Mouse (Mus musculus) lung, adult 2 months (tissue): ENCODE data around the gene Gpr107. TPM values are rescaled to one million over a fixed set of nuclear protein-coding genes. Genes with fewer than 3 reads are reported as not detected.
A peak's percentile ranks its signal among the peaks of the same experiment; 100 is the strongest.

Source experiments
- DNase-seq: peaks from one replicate; pipeline ENCODE4 v3.0.0; 2022
- H3K4me1 ChIP-seq: fragments of 200-500 bp; 2 replicates; pipeline ENCODE4 v1.6.1; 2011; ENCODE audit warnings: low read length; ENCODE audit not compliant: control insufficient read depth, insufficient read depth
- H3K4me3 ChIP-seq: fragments of 200-500 bp; replicated peaks from 2 replicates; pipeline ENCODE3; 2011; ENCODE audit warnings: low read depth, mild to moderate bottlenecking, control low read depth, low read length; ENCODE audit errors: extremely low read depth
- CTCF ChIP-seq: fragments of 200-500 bp; IDR thresholded peaks from 2 replicates; pipeline ENCODE4 v1.5.1; 2011; ENCODE audit warnings: mild to moderate bottlenecking, low read length, control low read depth; ENCODE audit not compliant: insufficient read depth
- POLR2A ChIP-seq: fragments of 200-500 bp; IDR thresholded peaks from 2 replicates; pipeline ENCODE4 v1.6.1; 2011; ENCODE audit warnings: low read depth, mild to moderate bottlenecking, control low read depth, low read length, borderline replicate concordance; ENCODE audit errors: extremely low read depth
- WGBS: fragments of 180-500 bp; shearing (Covaris S2); methylation state at CpG from one replicate; pipeline ENCODE4 v1.1.7; 2018; 5-methylcytosine and 5-hydroxymethylcytosine counted together
- polyA plus RNA-seq: library from polyadenylated mRNA; depleted of rRNA; stranded (reverse); fragments of >200 nt; gene quantifications from 2 replicates; pipeline ENCODE4 v1.2.3, GENCODE M21; 2012; rRNA removed

Gene Gpr107
- 20.8 and 24.4 TPM in 2 replicates for polyA plus RNA-seq

DNA sequence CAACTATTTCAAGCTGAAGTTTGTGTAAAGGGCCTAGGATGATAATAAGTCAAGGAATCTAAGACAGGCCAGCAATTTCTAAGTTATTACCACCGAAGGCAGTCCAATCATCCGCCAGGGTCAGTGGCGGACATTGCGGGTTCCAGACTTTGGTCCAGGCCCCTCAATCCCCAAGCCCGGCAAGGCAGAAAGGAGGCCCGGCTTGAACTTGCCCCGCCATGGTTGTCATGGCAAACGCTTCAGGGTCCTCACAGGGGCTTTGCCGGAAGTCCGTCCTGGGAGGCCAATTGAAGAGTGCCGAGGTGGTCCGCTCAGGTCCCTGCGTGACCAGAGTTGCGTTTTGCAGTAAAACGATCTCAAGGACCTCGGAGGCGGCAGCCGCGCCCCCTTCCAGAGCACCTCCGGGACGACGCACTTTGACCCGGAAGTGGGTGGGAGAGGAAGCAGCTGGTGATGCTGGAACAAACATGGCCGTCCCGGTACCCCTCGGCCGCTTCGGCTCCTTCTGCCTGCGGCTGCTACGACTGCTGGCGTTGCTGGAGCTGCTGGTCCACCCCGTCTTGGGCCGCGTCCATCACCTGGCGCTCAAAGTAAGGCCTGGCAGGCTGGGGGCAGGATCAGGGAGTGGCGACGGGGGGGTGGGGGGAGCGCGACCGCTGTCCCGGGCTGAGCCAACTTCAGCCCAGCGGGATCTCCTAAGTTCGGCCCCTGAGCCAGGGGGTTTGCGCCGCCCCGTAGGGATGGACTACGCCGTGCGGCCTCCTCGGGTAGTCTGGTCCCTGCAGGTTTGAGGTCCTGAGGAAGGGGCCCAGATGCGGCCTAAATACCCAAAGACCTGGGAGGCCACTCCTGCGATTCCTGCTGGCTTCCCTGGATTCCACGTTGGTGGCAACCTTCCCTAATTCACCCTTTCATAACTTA lies at the start of gene Gpr107:
Gene Gpr107 (plus strand): TSS at position 425 of the 921 bp plus-strand sequence.
- WGBS = under 1% methylated on average over 53 of the region's 53 CpGs
- peak; percentile 85 for DNase-seq
- Histone ChIP-seq H3K4me3 (peak within 1 kb of the TSS; percentile 81), H3K4me1 (no peaks in the 10 kb centered on the region)
- peak; percentile 85; the same call in 1 of the 2 replicates for TF ChIP-seq POLR2A
- TF ChIP-seq CTCF = no peak

DNA sequence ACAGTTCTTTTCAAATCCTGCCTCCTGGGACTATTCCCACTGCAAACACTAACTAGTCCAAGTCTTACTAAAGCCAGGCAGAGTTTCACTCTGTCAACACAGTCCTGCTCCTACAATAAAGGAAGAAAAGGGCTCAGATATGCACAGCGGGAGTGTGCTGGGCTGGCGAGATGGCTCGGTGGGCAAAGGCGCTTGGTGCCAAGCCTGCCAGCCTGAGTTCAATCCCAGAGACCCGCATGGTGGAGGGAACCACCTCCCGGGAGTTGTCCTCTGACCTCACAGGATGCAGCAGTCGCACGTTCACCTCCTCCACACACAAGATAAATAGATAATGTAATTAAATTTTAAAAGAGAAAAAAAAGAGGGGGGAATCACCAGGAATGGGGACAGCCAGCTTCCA lies 48.8 kb upstream of the Gpr107 start:
- no peak for DNase-seq
- WGBS = 70% methylated on average over 8 of the region's 8 CpGs
- H3K4me1 ChIP-seq = peaks cover 17% of the 10 kb centered on the region
- H3K4me3 ChIP-seq = no peak overlapping the region
- TF ChIP-seq CTCF (no peak), POLR2A (no peak)

DNA sequence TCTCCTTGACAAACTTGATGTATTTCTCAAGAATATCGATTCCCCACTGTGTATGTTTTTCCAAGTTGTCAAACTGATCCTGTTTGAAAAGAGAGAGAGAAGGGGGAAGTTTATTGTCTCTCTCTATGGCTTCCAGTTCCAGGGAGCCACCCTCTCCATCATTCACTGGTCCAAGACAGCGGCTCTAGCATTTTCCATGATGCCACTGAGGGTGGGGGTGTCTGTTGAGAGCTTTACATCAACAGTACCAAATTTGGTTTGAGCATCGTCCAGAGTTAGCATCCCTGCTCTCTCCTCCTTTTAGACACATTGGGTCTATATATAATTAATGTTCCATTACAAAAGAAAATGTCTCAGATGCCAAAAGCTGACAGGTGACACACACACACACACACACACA lies 46.8 kb upstream of the Gpr107 start:
- TF ChIP-seq CTCF (no peak), POLR2A (no peak)
- Histone ChIP-seq H3K4me1 (peaks cover 18% of the 10 kb centered on the region), H3K4me3 (no peak overlapping the region)
- 47% methylated on average over 3 of the region's 3 CpGs for WGBS
- DNase-seq = no peak

DNA sequence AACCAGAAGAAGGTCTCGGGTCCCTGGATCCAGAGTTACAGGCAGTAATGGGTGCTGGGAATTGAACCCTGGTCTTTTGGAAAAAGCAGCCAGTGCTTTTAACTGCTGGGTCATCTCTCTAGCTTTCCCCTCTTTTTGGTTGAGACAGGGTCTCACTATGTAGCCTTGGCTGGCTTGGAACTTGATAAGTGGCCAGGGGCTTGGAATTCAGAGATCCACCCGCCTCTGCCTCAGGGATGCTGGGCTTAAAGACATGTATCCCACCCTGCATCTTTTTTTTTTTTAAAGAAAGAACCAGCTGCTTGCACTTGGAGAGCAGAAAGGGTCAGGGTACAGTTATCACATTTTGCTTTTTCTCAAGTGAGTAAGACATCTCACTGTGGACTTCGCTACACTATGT lies 46.1 kb upstream of the Gpr107 start:
- WGBS = 92% methylated on average over 3 of the region's 3 CpGs
- TF ChIP-seq POLR2A (no peak), CTCF (no peak)
- H3K4me1 ChIP-seq = peaks cover 18% of the 10 kb centered on the region
- no peak overlapping the region for H3K4me3 ChIP-seq
- DNase-seq = no peak

DNA sequence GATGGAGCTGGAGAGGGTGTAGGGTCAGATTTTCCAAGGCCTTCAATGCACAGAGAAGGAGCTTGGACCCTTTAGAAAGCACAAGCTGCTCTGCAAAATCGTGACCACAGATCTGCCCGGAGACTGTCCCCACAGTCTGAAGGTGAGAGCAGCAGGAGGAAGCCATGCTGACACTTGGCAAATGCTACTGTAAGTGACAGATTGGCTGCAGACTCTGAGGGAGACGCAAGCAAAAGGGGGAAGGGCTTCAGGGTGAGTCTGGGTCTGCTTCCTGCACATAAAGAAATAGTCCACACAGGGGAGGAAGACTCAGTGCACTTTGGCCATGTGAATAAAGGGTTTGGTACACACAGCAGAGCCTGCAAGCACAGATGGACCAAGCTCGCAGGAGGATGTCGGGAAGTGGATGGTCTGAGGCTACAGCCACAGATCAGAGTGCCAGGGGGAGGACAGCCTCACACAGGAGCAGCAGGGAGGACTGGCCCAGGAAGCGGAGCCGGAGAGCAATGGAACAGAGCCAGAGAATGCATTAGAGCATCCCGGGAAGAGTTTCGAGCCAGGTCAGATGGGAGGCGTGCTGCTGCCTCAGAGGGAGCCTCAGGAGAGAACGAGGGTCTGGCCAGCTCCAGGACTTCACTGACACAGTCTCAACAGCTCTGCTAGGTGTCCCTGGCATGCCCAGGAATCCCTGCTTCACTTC lies 45.3 kb upstream of the Gpr107 start:
- no peak for DNase-seq
- 27% methylated on average over 11 of the region's 11 CpGs for WGBS
- Histone ChIP-seq H3K4me1 (peaks cover 16% of the 10 kb centered on the region), H3K4me3 (no peak overlapping the region)
- TF ChIP-seq CTCF (no peak), POLR2A (no peak)

DNA sequence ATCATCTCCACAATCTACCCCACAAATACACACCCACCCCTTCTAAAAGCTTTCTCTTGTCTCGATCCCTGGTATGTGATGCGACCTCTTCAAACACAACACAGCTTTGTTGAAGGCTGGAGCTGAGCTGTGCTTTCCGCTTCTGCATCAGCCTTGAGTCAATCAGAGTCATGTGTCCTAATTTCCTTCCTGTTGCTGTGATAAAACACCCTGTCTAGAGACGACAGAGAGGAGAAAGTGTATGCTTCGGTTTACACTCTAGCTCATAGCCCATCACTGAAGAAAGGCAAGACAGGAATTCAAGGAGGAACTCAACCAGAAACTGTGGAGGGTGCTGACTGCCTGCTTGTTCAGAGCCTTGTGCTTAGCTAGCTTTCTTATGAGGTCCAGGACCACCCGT lies 43.9 kb upstream of the Gpr107 start:
- DNase-seq = no peak

DNA sequence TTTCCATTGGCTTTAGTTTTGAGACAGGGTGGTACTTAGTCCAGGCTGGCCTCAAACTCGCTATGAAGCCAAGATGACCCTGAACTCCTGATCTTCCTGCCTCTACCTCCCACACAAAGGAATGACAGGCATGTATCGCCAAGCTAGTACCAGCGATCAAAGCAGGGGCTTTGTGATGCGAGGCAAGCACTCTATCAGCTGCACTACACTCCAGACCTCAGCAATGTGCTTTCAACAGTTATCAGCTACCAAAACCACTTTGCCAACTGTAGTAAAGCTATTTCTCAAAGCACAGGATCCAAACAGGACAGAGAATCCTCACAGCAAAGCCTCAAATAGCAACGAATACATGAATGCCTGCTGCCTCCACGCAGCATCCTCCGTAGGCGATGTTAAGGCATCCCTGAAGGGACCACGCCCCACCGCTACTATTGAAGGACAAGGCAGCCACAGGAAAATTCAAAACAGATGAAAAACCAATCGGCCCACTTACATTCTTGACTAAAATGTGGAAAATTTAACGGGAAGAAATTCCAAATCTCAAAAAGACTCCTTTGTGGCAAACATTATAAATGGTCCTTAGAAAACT lies 42.1 kb upstream of the Gpr107 start:
- Histone ChIP-seq H3K4me1 (peaks cover 17% of the 10 kb centered on the region), H3K4me3 (no peak overlapping the region)
- DNase-seq = no peak
- TF ChIP-seq CTCF (no peak), POLR2A (no peak)
- 74% methylated on average over 12 of the region's 12 CpGs for WGBS

More for the DNA sequence above, 43.9 kb upstream of the Gpr107 start:
- Histone ChIP-seq H3K4me1 (peaks cover 16% of the 10 kb centered on the region), H3K4me3 (no peak overlapping the region)
- WGBS = 35% methylated on average over 6 of the region's 6 CpGs
- TF ChIP-seq CTCF (no peak), POLR2A (no peak)

DNA sequence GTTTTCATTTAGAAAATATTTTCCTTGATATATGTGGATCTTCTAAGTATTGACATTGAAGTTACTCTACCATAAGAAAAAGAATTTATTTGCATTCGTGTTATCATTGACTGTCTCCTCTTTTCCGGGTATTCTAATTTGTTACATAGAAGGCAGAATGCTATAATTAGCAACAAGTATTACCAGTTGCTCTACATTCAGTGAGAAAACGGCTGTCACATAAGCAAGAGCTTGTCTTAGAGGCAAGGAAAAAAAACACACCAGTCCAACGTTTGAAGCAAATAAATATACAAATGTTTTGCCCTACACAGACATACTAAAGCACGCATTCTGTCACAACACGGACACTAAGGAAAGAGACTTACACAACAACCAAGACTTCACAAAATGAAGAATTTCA lies 40.4 kb upstream of the Gpr107 start:
- WGBS = 50% methylated on average over 6 of the region's 6 CpGs
- Histone ChIP-seq H3K4me3 (no peak overlapping the region), H3K4me1 (peaks cover 20% of the 10 kb centered on the region)
- TF ChIP-seq CTCF (no peak), POLR2A (no peak)
- DNase-seq = no peak

DNA sequence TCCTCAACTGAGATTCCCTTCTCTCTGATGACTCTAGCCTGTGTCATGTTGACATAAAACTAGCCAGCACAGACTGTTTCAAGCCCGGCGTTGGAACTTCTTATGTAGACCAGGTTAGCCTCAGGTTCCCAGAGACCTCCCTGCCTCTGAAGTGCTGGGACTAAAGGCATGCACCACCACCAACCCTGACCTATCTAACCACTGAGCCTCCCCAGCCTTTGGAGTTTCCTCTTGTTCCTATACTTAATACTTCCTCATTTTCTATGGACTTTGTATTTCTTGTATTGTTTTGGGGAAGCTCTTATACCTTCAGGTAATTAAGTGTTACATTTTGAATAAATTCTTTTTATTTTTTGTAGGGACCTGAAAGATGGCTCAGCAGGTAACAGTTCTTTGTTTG lies 37.9 kb upstream of the Gpr107 start:
- TF ChIP-seq POLR2A (no peak), CTCF (no peak)
- 84% methylated on average over 2 of the region's 2 CpGs for WGBS
- Histone ChIP-seq H3K4me3 (no peak overlapping the region), H3K4me1 (peaks cover 7% of the 10 kb centered on the region)
- DNase-seq = no peak
